Mouse (Mus musculus): ENCODE data around the gene Psg16. TPM values are rescaled to one million over a fixed set of nuclear protein-coding genes. Genes with fewer than 3 reads are reported as not detected.

Gene Psg16
- polyA plus RNA-seq, 1 experiment, result 20.8 TPM

DNA sequence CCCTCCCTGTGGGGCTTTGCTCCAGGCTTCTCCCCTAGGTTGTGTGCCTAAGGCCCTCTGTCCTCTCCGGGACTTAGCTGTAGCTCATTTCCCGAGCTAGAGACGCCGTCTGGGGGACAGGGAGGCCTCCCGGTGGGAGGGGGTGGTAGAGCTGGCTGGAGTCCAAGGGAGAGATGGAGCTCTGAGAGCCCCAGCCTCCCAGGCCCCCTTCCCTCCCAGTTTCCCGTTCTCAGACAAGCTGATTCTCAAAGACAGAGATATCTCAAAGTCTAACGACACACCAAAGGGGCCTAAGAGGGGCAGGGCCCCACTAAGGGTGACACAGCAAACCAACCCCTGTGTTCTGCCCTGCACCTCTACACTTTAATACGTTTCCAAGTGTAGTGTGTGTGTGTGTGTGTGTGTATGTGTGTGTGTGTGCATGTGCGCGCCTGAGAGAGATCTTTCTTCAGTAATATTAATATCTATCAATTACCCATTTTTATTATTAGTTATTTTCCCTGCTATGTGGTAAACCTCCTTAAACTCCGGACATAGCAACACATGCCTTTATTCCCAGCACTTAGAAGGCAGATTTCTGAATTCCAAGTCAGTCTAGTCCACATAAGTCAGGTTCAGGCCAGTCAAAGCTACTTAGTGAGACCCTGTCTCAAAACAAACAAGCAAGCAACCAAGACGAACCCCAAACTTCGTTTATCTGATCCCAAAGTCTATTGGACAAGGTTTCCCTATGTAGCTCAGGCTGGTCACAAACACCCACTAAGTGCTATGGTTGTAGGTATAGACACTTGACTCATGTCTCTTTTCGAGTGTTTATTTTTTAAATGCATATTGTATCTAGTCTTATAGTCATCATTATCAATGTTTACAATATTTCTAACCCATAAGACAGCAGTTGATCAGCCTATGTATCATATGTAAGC lies 17.0 kb upstream of the Psg16 start:
- peaks cover 17% of the 10 kb centered on the region for H3K4me1 ChIP-seq (ENCODE audit: control insufficient read depth, insufficient read depth, low read length)
- no peak for TF ChIP-seq CTCF (IDR thresholded peaks at IDR 0.05; ENCODE audit: borderline replicate concordance, insufficient read depth, low read depth, low read length)
- TF ChIP-seq POLR2A (IDR thresholded peaks at IDR 0.05; ENCODE audit: borderline replicate concordance, insufficient read depth, low read length), result no peak
- H3K4me3 ChIP-seq (replicated peaks; ENCODE audit: insufficient read depth, low read depth, low read length), result peak overlapping the region; percentile 56
- WGBS, result 46% methylated on average over 14 of the region's 14 CpGs
- no peaks in the 10 kb centered on the region for H3K27me3 ChIP-seq (ENCODE audit: control insufficient read depth, insufficient read depth, low read length)
- H3K27ac ChIP-seq (ENCODE audit: insufficient read depth, low read length), result peak overlapping the region; percentile 32
- DNase-seq, result no peak

DNA sequence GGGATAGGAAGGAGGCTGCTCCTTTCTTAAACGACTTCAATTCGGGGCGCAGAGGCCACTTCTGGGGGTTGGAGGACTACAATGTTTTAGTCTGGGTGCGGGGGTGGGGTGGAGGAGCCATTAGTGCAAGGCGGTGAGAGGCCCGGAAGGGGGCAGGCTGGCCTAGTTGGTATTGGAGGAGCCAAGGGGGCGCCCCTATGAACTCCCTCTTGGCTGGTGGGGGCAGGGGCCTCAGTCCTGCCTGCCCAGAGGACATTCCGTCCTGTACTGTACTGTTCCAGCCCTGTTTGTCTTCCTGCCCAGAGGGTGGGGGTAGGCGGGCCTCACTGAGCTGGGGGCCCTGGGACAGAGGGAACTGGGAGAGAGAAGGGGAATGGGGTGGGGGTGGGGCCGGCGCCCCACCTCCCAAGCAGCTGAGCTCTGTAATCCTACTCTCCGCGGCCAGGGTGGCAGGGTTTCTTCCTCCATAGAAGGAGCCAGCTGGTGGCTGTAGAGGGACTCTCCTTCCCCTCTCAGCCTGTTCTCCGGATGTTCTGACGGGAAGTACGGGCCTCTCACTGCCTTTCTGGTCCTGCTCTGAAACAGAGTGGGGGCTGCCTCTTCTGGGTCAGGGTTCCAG lies 15.7 kb upstream of the Psg16 start:
- peak; percentile 34 to 70 for DNase-seq
- H3K27ac ChIP-seq (ENCODE audit: insufficient read depth, low read length), result peak overlapping the region; percentile 91
- H3K4me1 ChIP-seq (ENCODE audit: control insufficient read depth, insufficient read depth, low read length), result peaks cover 17% of the 10 kb centered on the region
- no peaks in the 10 kb centered on the region for H3K27me3 ChIP-seq (ENCODE audit: control insufficient read depth, insufficient read depth, low read length)
- WGBS, result 34% methylated on average over 16 of the region's 16 CpGs
- TF ChIP-seq CTCF (IDR thresholded peaks at IDR 0.05; ENCODE audit: borderline replicate concordance, insufficient read depth, low read depth, low read length), result no peak
- TF ChIP-seq POLR2A (IDR thresholded peaks at IDR 0.05; ENCODE audit: borderline replicate concordance, insufficient read depth, low read length), result no peak
- no peak overlapping the region for H3K4me3 ChIP-seq (replicated peaks; ENCODE audit: insufficient read depth, low read depth, low read length)

DNA sequence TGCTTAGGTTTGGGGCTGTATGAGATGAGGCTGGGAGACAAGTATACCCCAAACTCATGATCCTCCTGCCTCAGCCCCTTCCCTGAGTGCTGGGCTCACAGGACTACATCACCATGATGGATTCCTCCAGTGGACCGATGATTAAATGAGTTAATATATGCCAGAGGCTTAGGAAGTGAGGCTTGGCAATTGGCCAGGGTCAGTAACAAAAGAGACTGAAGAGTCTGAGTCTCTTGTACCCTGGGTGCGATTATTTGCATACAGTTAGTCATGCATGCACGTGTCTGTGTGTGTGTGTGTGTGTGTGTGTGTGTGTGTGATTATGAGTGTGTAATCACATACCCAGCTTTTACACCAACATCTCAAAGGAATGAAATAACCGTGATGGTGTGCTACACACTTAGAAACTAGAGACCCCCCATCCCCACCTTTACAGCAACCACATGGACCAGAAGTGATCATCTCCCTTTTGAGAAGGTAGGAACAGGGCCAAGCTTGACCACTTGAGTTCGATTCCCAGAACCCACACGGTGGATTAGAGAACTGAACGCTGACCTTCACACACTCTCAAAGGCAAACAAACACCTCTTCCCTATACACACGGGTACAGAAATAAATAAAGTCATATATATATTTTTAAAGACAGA lies 14.9 kb upstream of the Psg16 start:
- Histone ChIP-seq H3K4me1 (ENCODE audit: control insufficient read depth, insufficient read depth, low read length) (peaks cover 17% of the 10 kb centered on the region), H3K4me3 (replicated peaks; ENCODE audit: insufficient read depth, low read depth, low read length) (no peak overlapping the region), H3K27ac (ENCODE audit: insufficient read depth, low read length) (peak overlapping the region; percentile 91), H3K27me3 (ENCODE audit: control insufficient read depth, insufficient read depth, low read length) (no peaks in the 10 kb centered on the region)
- DNase-seq, result no peak
- WGBS, result 52% methylated on average over 8 of the region's 8 CpGs
- TF ChIP-seq CTCF (IDR thresholded peaks at IDR 0.05; ENCODE audit: borderline replicate concordance, insufficient read depth, low read depth, low read length) (no peak), POLR2A (IDR thresholded peaks at IDR 0.05; ENCODE audit: borderline replicate concordance, insufficient read depth, low read length) (no peak)

DNA sequence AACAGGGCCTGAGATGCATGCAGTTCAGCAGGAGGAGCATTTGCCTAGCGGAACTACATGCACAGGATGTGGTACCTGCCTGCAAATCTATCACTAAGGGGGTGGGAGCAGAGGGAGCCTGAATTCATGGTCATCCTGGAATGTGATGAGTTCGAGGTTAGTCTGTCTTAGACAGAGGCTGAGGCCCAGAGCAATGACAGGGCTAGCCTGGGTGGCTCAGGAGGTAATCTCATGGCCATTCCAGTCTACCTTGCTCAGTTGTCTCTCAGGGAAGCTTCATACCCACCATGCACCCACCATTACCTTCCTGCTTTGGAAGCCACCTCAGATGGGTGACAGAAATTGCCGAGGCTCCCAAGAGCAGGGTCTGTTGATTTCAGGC lies 14.4 kb upstream of the Psg16 start:
- TF ChIP-seq POLR2A (IDR thresholded peaks at IDR 0.05; ENCODE audit: borderline replicate concordance, insufficient read depth, low read length) (no peak), CTCF (IDR thresholded peaks at IDR 0.05; ENCODE audit: borderline replicate concordance, insufficient read depth, low read depth, low read length) (no peak)
- peaks cover 17% of the 10 kb centered on the region for H3K4me1 ChIP-seq (ENCODE audit: control insufficient read depth, insufficient read depth, low read length)
- DNase-seq, result no peak
- 82% methylated on average over 3 of the region's 3 CpGs for WGBS
- H3K4me3 ChIP-seq (replicated peaks; ENCODE audit: insufficient read depth, low read depth, low read length), result no peak overlapping the region
- no peaks in the 10 kb centered on the region for H3K27me3 ChIP-seq (ENCODE audit: control insufficient read depth, insufficient read depth, low read length)
- H3K27ac ChIP-seq (ENCODE audit: insufficient read depth, low read length), result peak overlapping the region; percentile 75

DNA sequence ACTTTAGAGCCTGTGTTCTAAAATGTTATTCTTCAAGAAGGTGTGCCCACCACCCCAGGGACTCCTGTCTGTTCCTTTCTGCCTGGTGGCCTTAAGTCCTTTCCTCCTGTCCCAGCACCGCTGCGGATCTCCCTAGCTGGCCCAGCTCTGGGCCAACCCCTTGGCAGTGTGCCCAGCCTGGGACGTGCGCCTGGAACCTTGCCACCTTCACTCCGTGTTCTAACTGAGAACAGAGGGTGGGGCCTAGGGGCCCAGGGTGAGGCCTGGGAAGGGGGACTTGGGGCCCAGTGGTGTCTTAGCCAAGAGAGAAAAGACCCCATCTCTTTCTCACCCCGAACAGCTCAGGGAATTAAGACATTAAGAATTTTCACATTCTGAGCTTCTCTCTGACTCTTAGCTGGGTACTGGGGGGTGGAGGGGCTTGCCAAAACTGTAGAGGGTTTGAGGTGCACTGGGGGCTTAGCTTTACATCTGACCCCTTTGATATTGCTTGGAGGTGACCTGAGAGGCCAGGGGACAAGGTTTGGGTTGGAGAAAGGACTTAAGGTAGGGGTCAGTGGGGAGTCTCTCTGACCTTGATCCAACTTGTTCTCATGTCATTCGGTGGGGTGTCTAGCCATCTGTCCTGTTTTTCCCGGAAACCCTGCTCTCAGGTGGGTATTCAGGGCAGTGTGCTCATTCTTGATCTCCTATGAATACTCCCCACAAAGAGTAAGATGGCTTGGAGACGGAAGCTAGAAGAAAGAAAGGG lies 13.6 kb upstream of the Psg16 start:
- TF ChIP-seq POLR2A (IDR thresholded peaks at IDR 0.05; ENCODE audit: borderline replicate concordance, insufficient read depth, low read length) (no peak), CTCF (IDR thresholded peaks at IDR 0.05; ENCODE audit: borderline replicate concordance, insufficient read depth, low read depth, low read length) (no peak)
- peak overlapping the region; percentile 34 for H3K4me3 ChIP-seq (replicated peaks; ENCODE audit: insufficient read depth, low read depth, low read length)
- 5% methylated on average over 9 of the region's 9 CpGs for WGBS
- H3K4me1 ChIP-seq (ENCODE audit: control insufficient read depth, insufficient read depth, low read length), result peaks cover 17% of the 10 kb centered on the region
- no peaks in the 10 kb centered on the region for H3K27me3 ChIP-seq (ENCODE audit: control insufficient read depth, insufficient read depth, low read length)
- DNase-seq, result peak; percentile 90 to 92
- H3K27ac ChIP-seq (ENCODE audit: insufficient read depth, low read length), result peak overlapping the region; percentile 82

DNA sequence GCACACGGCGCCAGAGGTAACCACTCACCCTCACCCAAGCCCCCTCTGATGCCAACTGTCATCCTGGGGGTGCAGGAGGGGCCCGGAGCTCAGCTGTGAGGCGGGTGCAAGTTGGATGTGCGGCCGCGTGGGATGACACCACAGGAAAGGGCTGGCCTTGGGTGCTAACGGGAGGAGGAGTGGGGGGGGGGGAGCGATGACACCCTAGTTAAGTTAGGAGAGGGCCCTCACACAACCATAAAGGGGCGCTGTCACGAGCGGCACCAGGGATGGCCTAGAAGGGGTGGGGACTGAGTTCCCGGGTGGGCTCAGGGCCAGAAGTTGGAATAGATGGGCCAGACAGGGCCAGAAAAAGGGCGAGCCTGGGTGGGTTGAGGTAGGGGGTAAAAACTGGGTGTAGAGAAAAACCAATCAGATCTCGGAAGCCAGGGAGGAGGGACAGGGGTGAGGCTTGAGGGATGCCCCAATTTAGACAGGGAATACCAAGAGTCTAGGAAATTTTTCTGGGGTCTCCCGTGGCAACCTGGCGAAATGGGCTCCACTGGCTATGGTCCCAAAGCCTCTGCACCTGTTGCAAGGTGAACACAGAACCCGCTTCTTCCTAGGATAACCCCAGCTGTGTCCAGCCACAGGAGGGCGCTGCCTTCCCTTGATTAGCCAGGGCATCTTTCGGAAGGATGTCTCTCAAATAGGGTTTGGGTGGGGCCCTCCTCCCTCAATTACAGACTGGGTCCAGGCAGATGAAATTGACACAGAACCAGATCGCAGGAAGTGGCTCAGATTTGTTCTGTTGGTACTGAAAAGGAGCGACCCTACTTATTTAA lies 12.8 kb upstream of the Psg16 start:
- Histone ChIP-seq H3K27me3 (ENCODE audit: control insufficient read depth, insufficient read depth, low read length) (no peaks in the 10 kb centered on the region), H3K27ac (ENCODE audit: insufficient read depth, low read length) (peak overlapping the region; percentile 82; the same call in 1 of the 2 replicates), H3K4me1 (ENCODE audit: control insufficient read depth, insufficient read depth, low read length) (peaks cover 17% of the 10 kb centered on the region), H3K4me3 (replicated peaks; ENCODE audit: insufficient read depth, low read depth, low read length) (peak overlapping the region; percentile 34)
- TF ChIP-seq CTCF (IDR thresholded peaks at IDR 0.05; ENCODE audit: borderline replicate concordance, insufficient read depth, low read depth, low read length) (no peak), POLR2A (IDR thresholded peaks at IDR 0.05; ENCODE audit: borderline replicate concordance, insufficient read depth, low read length) (0 out of 2 replicates have a peak, but pooled peaks have one; percentile 8)
- WGBS, result 39% methylated on average over 22 of the region's 22 CpGs
- DNase-seq, result peak; percentile 52 to 64

Data from cerebellum, adult 2 months (tissue).